Mouse (Mus musculus) frontal cortex, adult (tissue): ENCODE measurements at regions not wholly inside any gene's neighbourhood (a gene's known extent, or its start where the extent isn't known, plus 50 kb on each side); places are given as distances from the start of the nearest gene placed in this dataset.

Source experiments
- ATAC-seq: cut with Nextera tagmentation; 2 replicates; pipeline ENCODE4 v1.9.2; 2017; ENCODE audit warnings: mild to moderate bottlenecking, moderate library complexity, mixed read lengths; ENCODE audit not compliant: low TSS enrichment

GRCm38 (mm10) chr17:93665889-93666288 lies 467.1 kb downstream of the Adcyap1 start:
- no peak for ATAC-seq

- ATAC-seq, result no peak
These were observed 477.6 kb downstream of the Adcyap1 start for GRCm38 (mm10) chr17:93676366-93676962.

GRCm38 (mm10) chr17:93700685-93701084 lies 501.9 kb downstream of the Adcyap1 start:
- ATAC-seq, result no peak

- no peak for ATAC-seq
These were observed 518.8 kb downstream of the Adcyap1 start for GRCm38 (mm10) chr17:93717623-93718022.

- no peak for ATAC-seq
These were observed 542.5 kb downstream of the Adcyap1 start for GRCm38 (mm10) chr17:93741341-93741740.

GRCm38 (mm10) chr17:93762349-93762748 lies 563.5 kb downstream of the Adcyap1 start:
- peak; percentile 77 for ATAC-seq
